Mouse (Mus musculus): ENCODE data around the gene 1110059E24Rik. TPM values are rescaled to one million over a fixed set of nuclear protein-coding genes. Genes with fewer than 3 reads are reported as not detected.
"Not testable (repeated sequence)": the region's sequence is repeated elsewhere in the genome, so short reads cannot be mapped to it uniquely, and the experiment has no call there.

The 1110059E24Rik gene
- polyA plus RNA-seq, 1 experiment: 17.4 TPM

DNA sequence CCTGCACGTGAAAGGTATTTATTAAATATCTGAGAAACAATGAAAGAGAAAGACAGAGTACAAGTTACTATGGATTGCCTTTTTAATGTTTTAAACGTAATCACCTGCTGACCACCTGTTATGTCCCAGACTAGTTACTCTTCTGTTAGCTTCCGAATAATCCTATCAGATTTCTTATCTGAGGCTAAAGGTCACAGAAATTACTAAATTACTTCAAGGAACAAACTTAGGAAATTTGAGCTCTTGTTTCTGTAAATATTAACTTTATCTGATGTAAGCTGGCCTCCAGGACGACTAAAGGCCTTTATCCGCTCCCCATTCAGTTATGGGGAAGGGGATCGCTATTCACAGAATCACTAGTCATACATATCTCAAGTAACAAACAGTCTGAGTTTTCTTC lies 1.1 kb downstream of the 1110059E24Rik start:
- Histone ChIP-seq H3K27ac (ENCODE audit: insufficient read depth, low read depth, low read length) (peak overlapping the region; percentile 81), H3K4me3 (ENCODE audit: insufficient read depth, low read length) (peak overlapping the region; percentile 80), H3K4me1 (ENCODE audit: control insufficient read depth, insufficient read depth, low read length) (peaks cover 33% of the 10 kb centered on the region)
- no peak for TF ChIP-seq CTCF (IDR thresholded peaks at IDR 0.05; ENCODE audit: low read depth, low read length)
- TF ChIP-seq POLR2A (IDR thresholded peaks at IDR 0.05; ENCODE audit: borderline replicate concordance, low read depth, low read length): no peak

GRCm38 (mm10) chr19:21646142-21646541 lies 6.6 kb downstream of the 1110059E24Rik start:
- Histone ChIP-seq H3K4me1 (ENCODE audit: control insufficient read depth, insufficient read depth, low read length) (peaks cover 48% of the 10 kb centered on the region), H3K27ac (ENCODE audit: insufficient read depth, low read depth, low read length) (no peak overlapping the region; the same call in 1 of the 2 replicates), H3K4me3 (ENCODE audit: insufficient read depth, low read length) (no peak overlapping the region)
- TF ChIP-seq CTCF (IDR thresholded peaks at IDR 0.05; ENCODE audit: low read depth, low read length) (no peak), POLR2A (IDR thresholded peaks at IDR 0.05; ENCODE audit: borderline replicate concordance, low read depth, low read length) (no peak)

DNA sequence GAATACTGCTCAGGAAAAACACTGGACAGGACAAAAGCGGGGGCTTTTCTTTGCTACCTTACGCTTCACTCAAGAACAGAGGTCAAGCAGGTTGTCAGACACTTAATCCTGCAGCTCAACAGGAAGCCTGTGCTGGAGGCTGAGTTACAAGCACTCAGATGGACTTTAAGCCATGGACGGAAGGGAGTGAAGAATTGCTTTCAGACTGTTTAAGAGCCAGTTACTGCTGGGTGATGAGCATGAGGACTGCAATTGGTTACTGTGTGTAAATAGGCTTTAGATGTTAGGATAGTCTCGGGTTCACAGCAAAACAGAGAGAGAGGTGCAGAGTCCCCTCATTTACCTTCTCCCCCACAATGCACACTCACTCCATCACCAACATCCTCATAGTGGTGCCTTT lies 7.5 kb downstream of the 1110059E24Rik start:
- Histone ChIP-seq H3K4me3 (ENCODE audit: insufficient read depth, low read length) (no peak overlapping the region), H3K27ac (ENCODE audit: insufficient read depth, low read depth, low read length) (no peak overlapping the region), H3K4me1 (ENCODE audit: control insufficient read depth, insufficient read depth, low read length) (peaks cover 41% of the 10 kb centered on the region)
- TF ChIP-seq CTCF (IDR thresholded peaks at IDR 0.05; ENCODE audit: low read depth, low read length) (no peak), POLR2A (IDR thresholded peaks at IDR 0.05; ENCODE audit: borderline replicate concordance, low read depth, low read length) (no peak)

DNA sequence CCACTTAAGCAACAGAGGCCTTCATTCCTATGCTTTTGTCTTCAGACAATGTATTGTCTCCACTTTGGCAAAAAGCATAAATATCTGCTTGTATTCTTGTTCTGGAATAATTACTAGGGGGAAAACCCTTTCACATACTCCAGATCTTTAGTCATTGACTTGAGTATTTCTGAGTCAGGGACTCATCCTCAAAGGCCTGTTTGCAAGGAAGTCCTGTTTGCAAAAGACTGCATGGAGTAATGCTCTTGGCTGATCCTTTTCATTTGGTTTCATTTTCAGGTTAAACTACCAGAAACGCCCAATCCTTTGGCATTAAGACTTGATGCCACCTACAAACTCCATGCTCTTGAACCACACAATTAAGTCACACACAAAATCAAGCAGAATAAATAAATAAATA lies 8.8 kb downstream of the 1110059E24Rik start:
- no peak overlapping the region for H3K4me3 ChIP-seq (ENCODE audit: insufficient read depth, low read length)
- no peak for TF ChIP-seq POLR2A (IDR thresholded peaks at IDR 0.05; ENCODE audit: borderline replicate concordance, low read depth, low read length)
- no peak for TF ChIP-seq CTCF (IDR thresholded peaks at IDR 0.05; ENCODE audit: low read depth, low read length)
- peaks cover 39% of the 10 kb centered on the region for H3K4me1 ChIP-seq (ENCODE audit: control insufficient read depth, insufficient read depth, low read length)
- no peak overlapping the region for H3K27ac ChIP-seq (ENCODE audit: insufficient read depth, low read depth, low read length)

GRCm38 (mm10) chr19:21637672-21638071 lies 15.1 kb downstream of the 1110059E24Rik start:
- Histone ChIP-seq H3K4me3 (ENCODE audit: insufficient read depth, low read length) (no peak overlapping the region), H3K27ac (ENCODE audit: insufficient read depth, low read depth, low read length) (no peak overlapping the region), H3K4me1 (ENCODE audit: control insufficient read depth, insufficient read depth, low read length) (peaks cover 8% of the 10 kb centered on the region)
- TF ChIP-seq CTCF (IDR thresholded peaks at IDR 0.05; ENCODE audit: low read depth, low read length) (no peak), POLR2A (IDR thresholded peaks at IDR 0.05; ENCODE audit: borderline replicate concordance, low read depth, low read length) (no peak)

GRCm38 (mm10) chr19:21636907-21637306 lies 15.9 kb downstream of the 1110059E24Rik start:
- H3K4me1 ChIP-seq (ENCODE audit: control insufficient read depth, insufficient read depth, low read length): peaks cover 8% of the 10 kb centered on the region
- no peak overlapping the region for H3K4me3 ChIP-seq (ENCODE audit: insufficient read depth, low read length)
- TF ChIP-seq CTCF (IDR thresholded peaks at IDR 0.05; ENCODE audit: low read depth, low read length) (no peak), POLR2A (IDR thresholded peaks at IDR 0.05; ENCODE audit: borderline replicate concordance, low read depth, low read length) (no peak)
- H3K27ac ChIP-seq (ENCODE audit: insufficient read depth, low read depth, low read length): no peak overlapping the region

- TF ChIP-seq POLR2A (IDR thresholded peaks at IDR 0.05; ENCODE audit: borderline replicate concordance, low read depth, low read length) (no peak), CTCF (IDR thresholded peaks at IDR 0.05; ENCODE audit: low read depth, low read length) (no peak)
- Histone ChIP-seq H3K4me3 (ENCODE audit: insufficient read depth, low read length) (no peak overlapping the region), H3K27ac (ENCODE audit: insufficient read depth, low read depth, low read length) (no peak overlapping the region), H3K4me1 (ENCODE audit: control insufficient read depth, insufficient read depth, low read length) (peaks cover 8% of the 10 kb centered on the region)
These were observed 17.4 kb downstream of the 1110059E24Rik start for GRCm38 (mm10) chr19:21635406-21635805.

DNA sequence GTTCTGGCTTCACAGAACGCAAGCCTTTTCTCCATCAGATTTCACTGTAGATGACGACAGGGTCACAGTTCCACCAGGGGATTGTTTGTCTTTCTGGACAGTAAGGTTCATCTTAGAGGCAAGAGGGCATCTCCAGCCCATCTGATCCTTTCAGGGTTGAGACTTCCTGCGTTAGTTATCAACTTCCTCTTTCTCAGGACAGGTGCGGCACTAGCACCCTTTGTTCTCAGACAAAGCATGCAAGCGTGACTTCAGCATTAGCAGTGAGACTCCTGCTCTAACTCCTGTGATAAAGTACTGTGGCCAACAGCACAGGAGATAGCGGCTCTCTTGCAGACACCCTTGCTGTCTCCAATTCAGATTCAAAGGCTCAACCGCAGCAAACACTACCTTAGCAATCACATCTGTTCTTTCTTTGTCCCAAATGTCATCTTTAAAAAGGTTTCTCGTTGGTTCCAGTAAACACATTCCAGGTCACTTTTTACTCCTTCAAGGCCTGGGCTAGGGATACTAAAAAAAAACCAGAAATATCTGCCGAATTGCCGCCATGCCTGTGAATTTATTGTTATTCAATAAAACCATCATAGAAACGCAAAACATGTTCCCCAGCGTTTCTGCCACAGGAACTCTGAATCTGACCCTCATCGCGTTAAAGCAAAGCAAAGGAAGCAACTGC lies 22.0 kb downstream of the 1110059E24Rik start:
- H3K27ac ChIP-seq (ENCODE audit: insufficient read depth, low read depth, low read length): no peak overlapping the region
- no peak for TF ChIP-seq CTCF (IDR thresholded peaks at IDR 0.05; ENCODE audit: low read depth, low read length)
- TF ChIP-seq POLR2A (IDR thresholded peaks at IDR 0.05; ENCODE audit: borderline replicate concordance, low read depth, low read length): no peak
- no peak overlapping the region for H3K4me3 ChIP-seq (ENCODE audit: insufficient read depth, low read length)
- no peaks in the 10 kb centered on the region for H3K4me1 ChIP-seq (ENCODE audit: control insufficient read depth, insufficient read depth, low read length)

- no peak overlapping the region for H3K4me3 ChIP-seq (ENCODE audit: insufficient read depth, low read length)
- TF ChIP-seq POLR2A (IDR thresholded peaks at IDR 0.05; ENCODE audit: borderline replicate concordance, low read depth, low read length) (no peak), CTCF (IDR thresholded peaks at IDR 0.05; ENCODE audit: low read depth, low read length) (no peak)
- H3K4me1 ChIP-seq (ENCODE audit: control insufficient read depth, insufficient read depth, low read length): no peaks in the 10 kb centered on the region
- H3K27ac ChIP-seq (ENCODE audit: insufficient read depth, low read depth, low read length): no peak overlapping the region
These were observed 23.3 kb downstream of the 1110059E24Rik start for GRCm38 (mm10) chr19:21629501-21629900.

DNA sequence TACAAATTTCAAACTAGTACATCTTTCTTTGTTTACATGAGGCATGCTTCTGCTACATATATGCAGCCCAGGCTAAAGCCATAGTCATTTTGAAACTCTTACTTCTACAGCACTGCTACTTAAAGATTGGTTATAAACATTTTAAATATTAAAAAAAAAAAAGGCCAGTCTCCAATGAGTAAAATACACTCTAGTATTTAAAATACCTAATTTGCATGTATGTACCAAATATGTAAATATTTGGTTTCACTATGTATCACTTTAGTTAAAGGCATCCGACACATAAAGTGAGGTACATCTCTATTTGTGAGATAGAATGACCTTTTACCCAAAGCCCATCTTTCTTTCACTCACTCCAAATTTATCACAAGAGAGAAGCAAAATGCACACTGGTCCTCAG lies 23.7 kb downstream of the 1110059E24Rik start:
- H3K27ac ChIP-seq (ENCODE audit: insufficient read depth, low read depth, low read length): no peak overlapping the region
- no peak overlapping the region for H3K4me3 ChIP-seq (ENCODE audit: insufficient read depth, low read length)
- TF ChIP-seq POLR2A (IDR thresholded peaks at IDR 0.05; ENCODE audit: borderline replicate concordance, low read depth, low read length): no peak
- H3K4me1 ChIP-seq (ENCODE audit: control insufficient read depth, insufficient read depth, low read length): no peaks in the 10 kb centered on the region

- H3K4me1 ChIP-seq (ENCODE audit: control insufficient read depth, insufficient read depth, low read length); H3K27ac ChIP-seq (ENCODE audit: insufficient read depth, low read depth, low read length); H3K4me3 ChIP-seq (ENCODE audit: insufficient read depth, low read length): not testable (repeated sequence)
These were observed 24.3 kb downstream of the 1110059E24Rik start for GRCm38 (mm10) chr19:21628440-21628839.

All from bone marrow macrophage, adult 2 months (primary cell).